Mouse (Mus musculus): ENCODE data around the gene Zfp574. TPM values are rescaled to one million over a fixed set of nuclear protein-coding genes. Genes with fewer than 3 reads are reported as not detected.

Gene Zfp574
- total RNA-seq, 2 experiments from 2014 or later: 10.5 to 11.2 TPM

DNA sequence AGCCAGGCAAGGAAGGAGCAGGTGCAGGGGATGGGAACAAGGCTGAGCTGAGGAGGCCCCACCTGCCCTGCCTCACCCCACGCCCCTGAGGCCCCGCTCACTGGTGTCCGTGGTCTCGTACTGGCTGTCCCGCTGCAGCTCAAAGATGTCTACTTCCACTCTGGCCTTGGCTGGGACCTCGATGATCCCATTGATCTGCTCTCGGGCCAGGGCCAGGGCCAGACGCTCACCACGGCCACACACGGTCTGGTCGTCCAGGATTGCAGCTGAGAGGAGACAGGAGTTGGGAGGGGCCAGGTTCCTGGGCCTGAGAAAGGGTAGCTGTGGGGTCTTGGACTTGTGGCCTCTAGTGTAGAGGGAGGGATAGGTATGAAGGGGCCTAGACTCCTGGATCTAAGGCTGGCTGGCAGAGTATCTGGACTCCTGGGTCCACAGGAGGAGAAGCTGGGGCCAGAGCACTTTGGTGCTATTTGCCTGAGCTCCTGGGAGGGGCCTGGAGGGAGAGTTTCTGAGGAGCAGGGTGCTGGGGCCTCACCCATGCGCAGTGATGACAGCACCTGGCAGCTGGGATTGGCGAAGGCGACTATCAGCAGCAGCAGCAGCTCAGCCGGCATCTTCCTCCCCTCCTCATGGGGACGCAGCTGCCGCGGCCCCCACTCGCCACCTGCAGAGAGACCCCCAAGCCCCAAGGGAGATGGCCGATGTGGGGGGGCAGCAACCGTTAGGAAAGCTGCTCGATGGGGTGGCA is 4.3 kb upstream of the Zfp574 start:
- DNase-seq: no peak
- intact Hi-C loops (cut with DNase I): no loop called here

DNA sequence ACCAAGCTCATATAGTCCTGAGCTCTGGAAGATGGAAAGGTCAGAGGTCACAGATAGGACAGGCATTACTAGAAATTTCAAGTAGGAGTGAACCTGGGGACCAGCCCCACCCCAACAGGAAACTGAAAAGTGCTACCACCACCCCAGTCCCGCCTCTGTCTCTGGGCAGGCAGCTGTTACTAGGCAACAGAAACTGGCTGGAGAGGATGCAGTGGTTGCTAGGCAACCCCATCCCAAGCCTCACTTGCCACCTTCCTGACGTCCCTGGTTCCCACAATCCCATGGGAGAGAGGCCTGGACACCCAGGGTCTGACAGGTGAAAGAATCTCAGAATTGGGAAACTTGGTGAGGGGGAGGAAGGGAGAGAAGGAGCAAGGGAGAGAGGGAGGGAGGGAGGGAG is 3.6 kb upstream of the Zfp574 start:
- DNase-seq: no peak
- intact Hi-C loops (cut with DNase I): no loop called here

DNA sequence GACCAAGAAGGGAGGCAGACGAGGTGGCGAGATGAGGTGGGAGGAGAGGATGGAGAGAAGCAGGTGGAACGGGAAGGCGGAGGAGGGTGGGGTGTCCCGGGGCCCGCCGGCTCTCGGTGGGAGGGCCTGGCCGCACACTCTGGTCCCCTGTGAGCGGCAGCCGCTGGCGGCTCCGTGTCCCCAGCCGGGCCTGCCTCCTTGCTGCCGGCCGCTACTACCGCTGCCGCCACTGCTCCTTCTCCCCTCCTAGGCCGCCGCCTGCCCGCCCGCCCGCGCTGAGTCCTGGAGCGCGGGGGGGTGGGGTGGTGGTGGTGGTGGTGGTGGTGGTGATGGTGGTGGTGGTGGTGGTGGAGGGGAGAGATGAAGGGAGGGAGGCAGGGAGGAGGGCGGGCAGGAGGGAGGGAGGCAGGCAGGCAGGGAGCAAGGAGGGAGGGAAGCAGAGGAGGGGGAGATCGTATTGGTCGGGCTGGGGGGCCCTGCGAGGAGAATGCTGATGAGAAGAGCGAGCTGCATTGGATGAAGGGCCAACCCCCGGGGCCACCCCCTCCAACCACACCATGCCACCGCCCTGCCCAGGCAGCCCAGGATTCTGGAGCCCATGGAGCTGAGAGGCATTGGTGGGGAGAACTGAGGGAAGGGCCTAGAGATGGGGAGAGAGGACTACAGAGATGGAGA is 486 bp downstream of the Zfp574 start:
- DNase-seq: peak; percentile 51 to 53
- intact Hi-C loops (cut with DNase I): no loop called here

DNA sequence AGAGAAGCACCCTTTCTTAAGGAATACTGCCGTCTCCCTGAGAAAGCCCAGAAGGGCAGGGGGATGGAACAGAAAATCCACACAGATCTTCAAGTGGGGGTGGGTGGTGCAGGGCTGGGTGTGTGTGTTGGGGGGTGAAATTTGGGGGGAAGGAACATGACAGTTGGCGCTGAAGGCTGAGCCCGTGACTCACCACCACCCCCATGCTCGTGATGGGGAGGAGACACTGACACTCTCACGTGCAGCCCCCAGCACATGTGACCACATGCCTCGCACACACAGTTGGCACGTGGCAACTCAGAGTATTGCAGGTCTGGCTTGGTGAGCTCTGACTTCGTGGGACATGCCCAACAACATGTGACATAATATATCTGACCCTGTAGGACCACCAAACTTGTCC is 1.6 kb downstream of the Zfp574 start:
- no peak for DNase-seq
- intact Hi-C loops (cut with DNase I): no loop called here

DNA sequence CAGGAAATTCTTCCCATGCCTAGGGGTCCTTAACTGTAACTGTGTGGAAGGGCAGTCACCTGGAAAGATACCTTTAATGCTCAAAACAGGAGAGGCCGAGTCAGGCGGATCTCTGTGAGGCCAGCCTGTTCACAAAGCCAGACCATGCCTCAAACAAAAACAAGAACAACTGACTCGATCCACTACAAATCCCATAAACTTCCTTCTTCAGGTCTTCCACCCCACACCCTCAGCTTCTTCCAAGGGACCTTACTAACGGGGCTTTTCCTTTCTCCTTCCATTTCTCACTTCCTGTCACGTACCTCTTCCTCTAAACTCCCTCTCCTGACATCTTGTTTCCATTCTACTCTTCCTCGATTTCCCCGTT is 3.9 kb downstream of the Zfp574 start:
- intact Hi-C loops (cut with DNase I): loop anchor here (5.0 kb wide), 1 partner anchor 189 kb away; no protein-coding TSS in a partner anchor
- DNase-seq: no peak

DNA sequence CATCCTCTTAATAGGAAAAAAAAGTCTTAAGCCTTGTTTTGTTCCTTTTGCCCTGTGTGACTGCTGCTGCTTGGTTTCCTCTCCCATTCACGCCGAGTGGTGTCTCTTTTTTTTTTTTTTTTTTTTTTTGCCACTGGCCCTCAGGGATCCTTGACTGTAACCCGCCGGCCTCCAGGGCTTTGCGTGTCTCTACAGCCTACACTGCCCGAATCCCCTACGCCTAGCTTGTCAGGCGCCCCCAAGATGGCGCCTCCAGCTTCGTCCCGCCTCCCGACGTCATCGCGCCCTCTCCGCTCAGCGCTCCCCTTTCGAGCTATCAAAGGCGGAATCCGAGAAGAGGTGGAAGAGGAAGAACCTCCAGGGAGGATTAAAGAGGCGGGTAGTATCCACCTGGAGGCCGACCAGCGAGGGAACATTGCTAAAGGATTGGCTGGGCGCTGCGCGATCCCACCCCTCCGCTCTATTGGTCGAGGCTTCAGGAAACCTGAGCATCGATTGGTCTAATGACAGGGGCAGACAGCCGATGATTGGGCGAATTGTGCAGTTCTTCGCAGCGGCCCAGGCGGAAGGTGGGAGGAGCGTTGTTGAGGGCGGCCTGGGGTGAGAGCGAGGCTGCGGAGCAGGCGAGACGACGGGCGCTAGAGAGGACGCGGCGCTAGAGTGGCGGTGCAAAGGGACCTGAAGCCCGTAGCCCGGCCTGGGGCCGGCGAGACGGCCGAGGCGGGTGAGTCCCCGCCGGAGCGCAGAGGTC is 4.5 kb downstream of the Zfp574 start:
- peak; percentile 94 to 95 for DNase-seq
- intact Hi-C loops (cut with DNase I): loop anchor here (5.0 kb wide), 1 partner anchor 190 kb away; no protein-coding TSS in a partner anchor

DNA sequence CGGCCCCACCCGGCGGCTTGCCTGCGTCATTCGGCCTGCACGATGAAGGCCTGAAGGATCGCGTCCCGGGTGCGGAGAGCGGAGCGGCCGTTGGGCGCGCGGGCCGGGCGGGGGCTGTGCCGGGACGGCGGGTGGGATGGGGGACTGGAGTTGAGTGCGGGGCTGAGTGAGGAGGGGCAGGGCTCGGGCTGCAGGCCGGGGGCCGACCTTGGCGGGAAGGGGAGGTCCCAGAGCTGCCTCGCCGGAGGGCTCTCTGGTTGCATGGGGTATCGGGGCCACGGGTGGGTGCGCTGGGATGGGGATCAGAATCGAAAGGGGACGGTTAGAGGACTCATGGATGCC is 5.0 kb downstream of the Zfp574 start:
- no peak for DNase-seq
- intact Hi-C loops (cut with DNase I): loop anchor here (5.0 kb wide), 1 partner anchor 190 kb away; no protein-coding TSS in a partner anchor

DNA sequence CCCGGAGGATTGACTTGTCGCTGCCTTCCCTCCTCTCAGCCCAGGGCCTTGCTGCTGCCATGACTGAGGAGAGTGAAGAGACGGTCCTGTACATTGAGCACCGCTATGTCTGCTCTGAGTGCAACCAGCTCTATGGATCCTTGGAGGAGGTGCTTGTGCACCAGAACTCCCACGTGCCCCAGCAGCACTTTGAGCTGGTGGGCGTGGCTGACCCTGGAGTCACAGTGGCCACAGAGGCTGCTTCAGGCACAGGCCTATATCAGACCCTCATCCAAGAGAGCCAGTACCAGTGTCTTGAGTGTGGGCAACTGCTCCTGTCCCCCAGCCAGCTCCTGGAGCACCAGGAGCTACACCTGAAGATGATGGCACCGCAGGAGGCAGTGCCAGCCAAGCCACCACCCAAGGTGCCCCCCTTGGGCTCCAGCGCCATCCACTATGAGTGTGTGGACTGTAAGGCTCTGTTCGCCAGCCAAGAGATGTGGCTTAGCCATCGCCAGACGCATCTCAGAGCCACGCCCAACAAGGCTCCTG is 7.2 kb downstream of the Zfp574 start:
- no peak for DNase-seq
- intact Hi-C loops (cut with DNase I): loop anchor here (5.0 kb wide), 2 partner anchors 108 to 192 kb away; no protein-coding TSS in a partner anchor

DNA sequence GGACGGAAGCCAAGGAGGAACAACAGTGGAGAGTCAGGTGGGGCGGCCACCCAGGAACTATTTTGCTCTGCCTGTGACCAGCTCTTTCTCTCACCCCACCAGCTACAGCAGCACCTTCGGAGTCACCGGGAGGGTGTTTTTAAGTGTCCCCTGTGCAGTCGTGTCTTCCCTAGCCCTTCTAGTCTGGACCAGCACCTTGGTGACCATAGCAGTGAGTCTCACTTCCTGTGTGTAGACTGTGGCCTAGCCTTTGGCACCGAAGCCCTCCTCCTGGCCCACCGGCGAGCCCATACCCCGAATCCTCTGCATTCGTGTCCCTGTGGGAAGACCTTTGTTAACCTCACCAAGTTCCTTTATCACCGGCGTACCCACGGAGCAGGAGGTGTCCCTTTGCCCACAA is 8.1 kb downstream of the Zfp574 start:
- intact Hi-C loops (cut with DNase I): loop anchor here (5.0 kb wide), 1 partner anchor 107 kb away; no protein-coding TSS in a partner anchor
- no peak for DNase-seq

DNA sequence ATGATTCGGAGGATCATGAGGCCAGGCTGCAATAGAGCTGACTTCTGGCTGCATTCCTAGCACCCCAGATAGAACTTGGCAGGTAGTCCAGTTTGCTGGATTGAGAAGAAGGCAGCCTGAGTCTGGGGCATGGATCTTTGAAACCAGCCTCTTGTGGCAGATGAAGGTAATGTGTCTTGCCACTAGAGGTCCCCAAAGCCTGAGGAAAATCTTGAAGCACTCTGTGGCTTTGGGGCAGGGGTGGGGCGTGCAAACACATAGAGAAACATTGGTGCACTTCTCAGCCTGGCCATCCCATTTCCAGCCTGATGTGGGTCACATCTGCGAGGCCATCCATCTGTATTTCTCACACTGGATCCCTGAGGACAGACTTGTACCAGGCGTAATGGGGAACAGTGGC is 10.1 kb downstream of the Zfp574 start:
- intact Hi-C loops (cut with DNase I): loop anchor here (5.0 kb wide), 1 partner anchor 105 kb away; no protein-coding TSS in a partner anchor
- peak in 1 of 2 experiments; percentile 42 for DNase-seq

DNA sequence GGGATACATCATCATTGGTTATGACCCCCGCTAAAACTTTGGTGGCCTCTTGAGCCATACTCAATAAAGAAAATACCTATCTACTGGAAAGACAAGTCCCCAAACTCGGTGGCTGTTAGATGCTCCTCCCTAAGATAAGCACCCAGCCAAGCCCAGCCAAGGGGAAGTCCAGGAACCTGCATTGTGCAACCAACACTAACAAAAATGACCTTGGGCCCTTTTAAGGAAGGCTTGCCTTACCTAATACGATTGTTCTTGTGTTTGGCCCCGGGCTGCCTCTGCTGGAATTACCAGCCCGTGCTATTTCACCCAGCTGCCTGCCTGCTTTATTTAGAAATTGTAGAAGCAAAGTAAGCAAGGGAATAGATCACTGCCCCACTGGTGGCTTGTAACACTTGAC is 12.3 kb downstream of the Zfp574 start:
- intact Hi-C loops (cut with DNase I): loop anchor here (5.0 kb wide), 1 partner anchor 103 kb away; no protein-coding TSS in a partner anchor
- no peak for DNase-seq

DNA sequence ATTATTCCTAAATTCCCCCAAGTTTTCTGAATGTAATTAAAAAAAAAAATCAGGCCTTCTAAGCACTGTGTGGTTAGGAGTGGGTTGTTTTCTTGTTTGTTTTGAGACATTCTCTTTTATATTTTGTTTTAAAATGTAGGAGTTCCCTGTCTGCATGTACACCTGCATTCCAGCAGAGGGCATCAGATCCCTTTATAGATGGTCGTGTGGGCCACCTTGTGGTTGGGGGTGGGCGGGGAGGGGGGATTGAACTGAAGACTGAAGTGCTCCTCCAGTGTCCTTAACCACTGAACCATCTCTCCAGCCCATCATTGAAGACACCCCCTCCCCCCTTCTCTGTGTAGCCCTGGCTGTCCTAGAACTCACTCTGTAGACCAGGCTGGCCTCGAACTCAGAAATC is 14.3 kb downstream of the Zfp574 start:
- no peak for DNase-seq
- intact Hi-C loops (cut with DNase I): no loop called here

DNA sequence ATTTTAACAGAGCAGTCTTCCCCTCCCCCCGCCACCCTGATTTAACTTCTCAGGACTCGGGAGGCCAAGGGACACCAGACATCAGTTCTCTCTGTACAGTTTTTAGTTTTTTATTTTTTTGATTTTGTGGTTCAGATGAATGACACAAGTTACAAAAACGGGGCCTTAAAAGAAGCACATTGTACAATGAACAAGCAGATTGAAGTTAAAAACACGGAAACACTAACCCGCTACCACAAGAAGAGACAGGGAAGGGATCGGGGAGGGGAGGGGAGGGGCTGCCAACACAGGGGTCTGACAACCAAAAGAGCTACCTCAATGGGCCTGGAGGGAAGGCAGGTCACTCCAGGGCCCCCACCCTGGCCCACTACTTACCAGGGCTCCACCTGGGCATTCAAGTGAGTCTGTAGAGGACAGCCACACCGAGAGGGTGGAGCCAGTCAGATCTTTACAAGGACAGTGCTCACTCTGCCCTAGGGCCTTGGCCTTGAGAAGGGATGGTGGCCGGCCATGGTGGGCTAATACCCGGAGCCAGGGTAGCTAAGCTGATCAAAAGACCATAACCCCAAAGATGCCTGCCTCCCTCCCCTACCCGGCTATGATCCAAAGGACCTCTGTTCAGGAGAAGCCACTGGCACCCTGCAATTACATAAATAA is 15.0 kb downstream of the Zfp574 start:
- DNase-seq: no peak
- intact Hi-C loops (cut with DNase I): no loop called here

DNA sequence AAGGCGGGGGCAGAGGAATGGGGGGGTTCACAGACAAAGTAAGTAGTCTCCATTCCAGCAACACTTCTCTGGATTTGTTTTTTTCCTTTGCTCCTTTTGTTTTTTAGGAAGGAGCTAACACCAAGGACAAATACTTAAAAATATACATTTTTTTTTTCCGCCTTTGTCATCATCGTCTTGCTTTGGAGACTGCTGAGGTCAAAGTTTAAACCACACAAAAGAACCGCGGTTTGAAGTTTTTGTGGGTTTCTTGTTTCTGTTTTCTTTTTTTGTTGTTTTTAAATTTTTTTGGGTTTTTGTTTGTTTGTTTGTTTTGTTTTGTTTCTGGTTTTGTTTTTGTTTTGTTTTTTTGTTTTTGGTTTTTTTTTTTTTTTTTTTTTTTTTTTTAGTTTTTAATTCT is 15.6 kb downstream of the Zfp574 start:
- intact Hi-C loops (cut with DNase I): no loop called here
- DNase-seq: no peak

DNA sequence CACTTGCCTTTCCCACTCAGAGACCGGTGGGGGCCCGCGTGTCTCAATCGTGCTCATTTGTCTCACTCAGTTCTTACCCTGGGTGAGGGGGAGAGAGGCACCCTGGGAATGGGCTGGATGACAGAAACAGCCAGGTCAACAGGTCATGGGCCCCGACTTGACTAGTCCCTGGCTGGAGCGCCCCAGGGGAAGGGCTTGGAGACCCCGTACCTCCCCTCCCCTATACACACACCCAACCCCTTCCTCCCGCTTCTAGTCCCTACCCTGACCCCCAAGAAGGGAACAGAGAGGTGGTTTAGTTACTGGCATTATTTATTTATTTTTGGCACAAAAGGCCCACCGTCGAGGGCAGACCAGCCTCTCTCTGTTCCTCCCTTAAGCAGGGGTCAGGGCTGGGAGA is 16.2 kb downstream of the Zfp574 start:
- intact Hi-C loops (cut with DNase I): no loop called here

DNA sequence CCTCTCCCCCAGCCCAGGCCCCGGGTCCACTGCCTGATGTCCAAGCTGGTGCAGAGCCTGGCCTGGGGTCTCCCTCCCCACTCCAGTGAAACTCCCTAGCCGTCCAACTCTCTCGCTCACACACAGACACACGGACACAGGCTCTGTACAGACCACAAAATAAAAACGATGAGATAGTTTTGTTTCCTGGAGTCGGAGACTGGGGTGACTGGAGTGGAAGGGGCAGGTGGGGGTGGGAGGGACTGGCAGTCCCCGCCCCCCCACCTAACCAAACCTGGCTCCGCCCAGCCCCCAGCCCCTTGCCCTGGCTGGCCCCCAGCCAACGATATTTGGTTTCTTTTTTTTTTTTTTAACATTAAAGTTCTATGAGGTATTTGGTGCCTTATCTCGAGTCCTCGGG is 16.6 kb downstream of the Zfp574 start:
- intact Hi-C loops (cut with DNase I): no loop called here
- no peak for DNase-seq

More for the DNA sequence above, 16.2 kb downstream of the Zfp574 start:
- no peak for DNase-seq

DNA sequence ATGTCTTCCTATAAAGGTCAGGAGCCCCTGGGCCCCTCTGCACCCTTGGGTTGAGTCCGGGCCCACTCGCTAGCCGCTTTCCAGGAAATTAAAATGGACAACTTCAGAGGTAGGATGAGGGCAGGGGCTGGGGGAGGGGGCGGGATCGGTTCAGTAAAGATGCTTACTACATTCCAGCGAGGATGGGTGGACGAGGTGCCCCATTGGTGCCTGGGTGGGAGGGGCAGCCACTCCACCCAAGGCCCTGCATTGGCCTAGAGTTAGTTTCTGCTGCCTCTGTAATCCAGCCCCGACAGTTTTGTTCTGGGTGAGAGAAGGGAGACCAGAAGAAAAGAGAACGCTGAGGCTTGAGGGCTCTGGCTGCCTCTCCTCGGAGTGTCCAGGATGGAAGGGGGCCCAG is 17.5 kb downstream of the Zfp574 start:
- intact Hi-C loops (cut with DNase I): no loop called here

DNA sequence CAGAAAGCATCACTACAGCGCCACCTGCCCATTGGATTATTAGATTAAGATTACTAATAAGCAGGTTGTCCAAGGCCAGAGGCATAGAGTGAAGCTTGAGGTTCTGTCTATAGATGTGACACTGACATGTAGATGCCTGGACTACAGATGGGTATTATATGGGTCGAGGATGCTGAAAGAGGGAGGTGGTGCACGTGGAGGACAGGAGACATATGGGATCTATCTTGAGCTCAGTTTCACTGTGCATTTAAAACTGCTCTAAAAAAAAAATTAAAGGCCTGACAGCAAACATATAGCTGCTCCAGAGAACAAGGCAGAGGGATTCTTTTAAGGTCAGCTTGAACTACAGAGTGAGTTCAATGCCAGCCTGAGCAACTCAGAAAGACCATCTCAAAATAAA is 25.8 kb downstream of the Zfp574 start:
- intact Hi-C loops (cut with DNase I): no loop called here
- no peak for DNase-seq

More for the DNA sequence above, 17.5 kb downstream of the Zfp574 start:
- DNase-seq: no peak

DNA sequence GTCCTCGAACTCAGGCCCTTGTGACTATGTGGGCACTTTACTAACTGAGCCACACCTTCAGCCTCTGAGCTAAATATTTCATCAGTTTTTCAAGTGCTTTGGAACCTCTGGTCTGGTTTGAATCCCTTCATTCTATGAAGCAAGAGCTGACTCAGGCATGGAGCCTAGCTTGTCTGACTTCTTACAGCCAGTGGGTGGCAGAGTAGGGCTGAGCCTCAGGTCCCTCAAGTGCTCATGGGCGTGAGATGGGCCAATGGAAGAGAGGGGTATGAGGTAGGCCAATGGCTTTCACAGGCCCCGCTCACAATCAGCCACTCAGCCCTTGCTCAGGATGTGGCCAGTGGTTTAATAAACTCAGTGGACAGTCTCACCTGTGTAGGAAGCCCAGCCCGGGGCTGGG is 27.2 kb downstream of the Zfp574 start:
- intact Hi-C loops (cut with DNase I): no loop called here
- DNase-seq: no peak

DNA sequence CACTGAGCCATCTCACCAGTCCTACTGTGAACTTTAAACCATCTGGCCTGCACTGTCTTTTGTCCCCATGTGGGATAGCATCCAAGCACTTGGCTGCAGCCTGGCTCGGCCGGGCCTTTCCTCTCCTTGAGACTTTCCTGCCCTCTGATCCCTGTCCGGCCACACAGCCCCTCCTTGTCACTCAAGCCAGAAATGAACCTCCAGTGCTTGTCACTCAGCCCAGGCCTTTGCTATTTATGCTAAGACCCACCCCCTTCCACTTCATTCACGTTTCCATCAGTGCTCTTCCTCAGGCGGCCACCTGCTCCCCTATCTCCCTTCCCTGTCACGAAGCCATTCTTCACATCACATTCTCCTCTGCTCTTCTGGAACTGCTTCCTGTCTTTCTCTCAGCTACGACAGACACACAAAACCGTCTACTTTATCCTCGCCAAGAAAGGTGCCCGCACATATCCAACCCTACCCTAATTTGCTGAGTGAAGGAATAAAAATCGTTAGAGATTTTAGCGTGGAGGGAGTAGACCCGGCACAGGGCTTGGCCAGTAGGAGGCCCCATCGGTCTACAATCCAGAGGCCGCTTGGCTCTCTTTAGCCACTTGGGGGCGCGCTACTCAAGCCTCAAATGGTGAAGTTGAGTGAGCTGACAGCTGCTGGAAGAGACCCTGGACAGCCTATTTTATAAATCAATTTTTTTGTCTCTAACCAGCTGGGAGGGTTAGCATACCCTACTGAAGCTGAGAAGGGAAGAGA is 33.2 kb downstream of the Zfp574 start:
- DNase-seq: peak; percentile 71 to 87
- intact Hi-C loops (cut with DNase I): no loop called here

All from heart, postnatal 14 days (tissue).